Mouse (Mus musculus): ENCODE measurements around the gene Svop.

The Svop gene

GRCm38 (mm10) chr5:114106391-114106935, 15.1 kb upstream of the Svop start:
- in situ Hi-C loops (cut with MboI; ENCODE audit: unreplicated experiment in 2 of 2), result loop anchor here in 1 of 2 experiments (10.0 kb wide), 1 partner anchor 112 kb away; the partner anchor contains the start of gene Ssh1

- in situ Hi-C loops (cut with MboI; ENCODE audit: unreplicated experiment in 2 of 2), result loop anchor here in 1 of 2 experiments (10.0 kb wide), 1 partner anchor 108 kb away; the partner anchor contains the start of gene Ssh1
Measured at GRCm38 (mm10) chr5:114102807-114103206, 11.4 kb upstream of the Svop start.

GRCm38 (mm10) chr5:114101873-114102272, 10.5 kb upstream of the Svop start:
- in situ Hi-C loops (cut with MboI; ENCODE audit: unreplicated experiment in 2 of 2), result loop anchor here in 1 of 2 experiments (10.0 kb wide), 1 partner anchor 107 kb away; the partner anchor contains the start of gene Ssh1

GRCm38 (mm10) chr5:114100390-114101099, 9.2 kb upstream of the Svop start:
- in situ Hi-C loops (cut with MboI; ENCODE audit: unreplicated experiment in 2 of 2), result loop anchor here in 1 of 2 experiments (10.0 kb wide), 1 partner anchor 106 kb away; the partner anchor contains the start of gene Ssh1

- in situ Hi-C loops (cut with MboI; ENCODE audit: unreplicated experiment in 2 of 2), result loop anchor here in 1 of 2 experiments (10.0 kb wide), 1 partner anchor 105 kb away; the partner anchor contains the start of gene Ssh1
Measured at GRCm38 (mm10) chr5:114099709-114100389, 8.5 kb upstream of the Svop start.

GRCm38 (mm10) chr5:114090421-114091013, 853 bp downstream of the Svop start:
- in situ Hi-C loops (cut with MboI; ENCODE audit: unreplicated experiment in 2 of 2), result no loop called here

GRCm38 (mm10) chr5:114087875-114088480, 3.4 kb downstream of the Svop start:
- in situ Hi-C loops (cut with MboI; ENCODE audit: unreplicated experiment in 2 of 2), result no loop called here

- in situ Hi-C loops (cut with MboI; ENCODE audit: unreplicated experiment in 2 of 2), result no loop called here
Measured at GRCm38 (mm10) chr5:114085501-114085900, 5.9 kb downstream of the Svop start.

GRCm38 (mm10) chr5:114077009-114077408, 14.4 kb downstream of the Svop start:
- in situ Hi-C loops (cut with MboI; ENCODE audit: unreplicated experiment in 2 of 2), result no loop called here

- in situ Hi-C loops (cut with MboI; ENCODE audit: unreplicated experiment in 2 of 2), result no loop called here
Measured at GRCm38 (mm10) chr5:114072262-114072661, 19.1 kb downstream of the Svop start.

GRCm38 (mm10) chr5:114070858-114071257, 20.5 kb downstream of the Svop start:
- in situ Hi-C loops (cut with MboI; ENCODE audit: unreplicated experiment in 2 of 2), result no loop called here

GRCm38 (mm10) chr5:114067982-114068381, 23.4 kb downstream of the Svop start:
- in situ Hi-C loops (cut with MboI; ENCODE audit: unreplicated experiment in 2 of 2), result no loop called here

GRCm38 (mm10) chr5:114067543-114067942, 23.8 kb downstream of the Svop start:
- in situ Hi-C loops (cut with MboI; ENCODE audit: unreplicated experiment in 2 of 2), result no loop called here

GRCm38 (mm10) chr5:114066601-114067000, 24.8 kb downstream of the Svop start:
- in situ Hi-C loops (cut with MboI; ENCODE audit: unreplicated experiment in 2 of 2), result no loop called here

GRCm38 (mm10) chr5:114065161-114065560, 26.2 kb downstream of the Svop start, which contains the start of gene Usp30:
Usp30 (plus strand) TSS chr5:114065461.
- in situ Hi-C loops (cut with MboI; ENCODE audit: unreplicated experiment in 2 of 2), result no loop called here

GRCm38 (mm10) chr5:114063958-114064357, 27.4 kb downstream of the Svop start:
- in situ Hi-C loops (cut with MboI; ENCODE audit: unreplicated experiment in 2 of 2), result no loop called here

GRCm38 (mm10) chr5:114061675-114062074, 29.7 kb downstream of the Svop start:
- in situ Hi-C loops (cut with MboI; ENCODE audit: unreplicated experiment in 2 of 2), result no loop called here

GRCm38 (mm10) chr5:114057129-114057731, 34.1 kb downstream of the Svop start:
- in situ Hi-C loops (cut with MboI; ENCODE audit: unreplicated experiment in 2 of 2), result loop anchor here in 1 of 2 experiments (10.0 kb wide), 1 partner anchor 248 kb away; no protein-coding TSS in a partner anchor

GRCm38 (mm10) chr5:114052246-114052761, 39.1 kb downstream of the Svop start:
- in situ Hi-C loops (cut with MboI; ENCODE audit: unreplicated experiment in 2 of 2), result loop anchor here (5.0 to 10.0 kb wide), 2 partner anchors 252 to 255 kb away; no protein-coding TSS in a partner anchor

Data from v-Abl transformed pro-B cells (cell line).